Mouse (Mus musculus) testis, adult 2 months (tissue): ENCODE data around the gene Fam83c. TPM values are rescaled to one million over a fixed set of nuclear protein-coding genes. Genes with fewer than 3 reads are reported as not detected.

Experiments
- H3K27ac ChIP-seq: fragments of 200-500 bp; 2 replicates; pipeline ENCODE4 v1.5.1; 2012; ENCODE audit warnings: low read depth, low read length; ENCODE audit not compliant: control insufficient read depth, insufficient read depth
- H3K27me3 ChIP-seq: fragments of 200-500 bp; 2 replicates; pipeline ENCODE4 v1.6.1; 2012; ENCODE audit warnings: mild to moderate bottlenecking, low read length, moderate library complexity; ENCODE audit not compliant: control insufficient read depth, insufficient read depth
- H3K36me3 ChIP-seq: fragments of 200-500 bp; 2 replicates; pipeline ENCODE4 v1.6.1; 2012; ENCODE audit warnings: mild to moderate bottlenecking, low read length; ENCODE audit not compliant: control insufficient read depth, insufficient read depth
- H3K4me1 ChIP-seq: fragments of 200-500 bp; 2 replicates; pipeline ENCODE4 v1.6.1; 2012; ENCODE audit warnings: low read length; ENCODE audit not compliant: control insufficient read depth, insufficient read depth
- H3K4me3 ChIP-seq: fragments of 200-500 bp; 2 replicates; pipeline ENCODE4 v1.5.1; 2012; ENCODE audit warnings: low read depth, mild to moderate bottlenecking, low read length, moderate library complexity, mixed read lengths; ENCODE audit not compliant: control insufficient read depth
- CTCF ChIP-seq: fragments of 200-500 bp; IDR thresholded peaks from 2 replicates; pipeline ENCODE4 v1.5.1; 2012; ENCODE audit warnings: low read depth, mild to moderate bottlenecking, inconsistent platforms, low read length, moderate library complexity; ENCODE audit not compliant: control insufficient read depth, insufficient read depth, insufficient replicate concordance
- POLR2A ChIP-seq: fragments of 200-500 bp; IDR thresholded peaks from 2 replicates; pipeline ENCODE4 v1.6.1; 2012; ENCODE audit warnings: low read depth, mild to moderate bottlenecking, inconsistent platforms, low read length, moderate library complexity; ENCODE audit not compliant: control insufficient read depth
- polyA plus RNA-seq: library from polyadenylated mRNA; depleted of rRNA; stranded (reverse); fragments of >200 nt; gene quantifications from 2 replicates; pipeline ENCODE4 v1.2.3, GENCODE M21; 2012

Gene Fam83c
- polyA plus RNA-seq, 1 experiment = not detected

- TF ChIP-seq POLR2A (no peak), CTCF (no peak)
Observed at GRCm38 (mm10) chr2:155868320-155868719, 33.7 kb upstream of the Fam83c start.

GRCm38 (mm10) chr2:155863301-155863867 lies 28.7 kb upstream of the Fam83c start:
- Histone ChIP-seq H3K36me3 (no peaks in the 10 kb centered on the region), H3K4me1 (no peaks in the 10 kb centered on the region), H3K27ac (no peak overlapping the region), H3K27me3 (no peaks in the 10 kb centered on the region), H3K4me3 (no peak overlapping the region)
- no peak for TF ChIP-seq POLR2A
- TF ChIP-seq CTCF = no peak

More at GRCm38 (mm10) chr2:155868320-155868719, 33.7 kb upstream of the Fam83c start:
- no peak overlapping the region for H3K4me3 ChIP-seq
- H3K4me1 ChIP-seq = no peaks in the 10 kb centered on the region
- H3K27me3 ChIP-seq = no peaks in the 10 kb centered on the region
- no peaks in the 10 kb centered on the region; the same call in 1 of the 2 replicates for H3K36me3 ChIP-seq
- no peak overlapping the region for H3K27ac ChIP-seq

- no peak overlapping the region for H3K4me3 ChIP-seq
- no peak overlapping the region for H3K27ac ChIP-seq
- H3K4me1 ChIP-seq = no peaks in the 10 kb centered on the region
- no peaks in the 10 kb centered on the region for H3K36me3 ChIP-seq
- H3K27me3 ChIP-seq = no peaks in the 10 kb centered on the region
- TF ChIP-seq POLR2A (no peak), CTCF (no peak)
Observed at GRCm38 (mm10) chr2:155862573-155863300, 28.1 kb upstream of the Fam83c start.

GRCm38 (mm10) chr2:155861581-155861980 lies 26.9 kb upstream of the Fam83c start:
- no peaks in the 10 kb centered on the region for H3K4me1 ChIP-seq
- no peaks in the 10 kb centered on the region for H3K27me3 ChIP-seq
- H3K27ac ChIP-seq = no peak overlapping the region
- TF ChIP-seq CTCF = no peak
- no peak for TF ChIP-seq POLR2A
- H3K36me3 ChIP-seq = no peaks in the 10 kb centered on the region
- H3K4me3 ChIP-seq = no peak overlapping the region

- Histone ChIP-seq H3K4me1 (no peaks in the 10 kb centered on the region), H3K4me3 (no peak overlapping the region), H3K27ac (no peak overlapping the region), H3K36me3 (no peaks in the 10 kb centered on the region), H3K27me3 (no peaks in the 10 kb centered on the region)
- TF ChIP-seq CTCF (no peak), POLR2A (no peak)
Observed at GRCm38 (mm10) chr2:155860102-155860501, 25.4 kb upstream of the Fam83c start.

GRCm38 (mm10) chr2:155852536-155852935 lies 17.9 kb upstream of the Fam83c start:
- Histone ChIP-seq H3K27me3 (no peaks in the 10 kb centered on the region), H3K4me3 (no peak overlapping the region), H3K4me1 (no peaks in the 10 kb centered on the region), H3K36me3 (no peaks in the 10 kb centered on the region), H3K27ac (no peak overlapping the region)
- no peak for TF ChIP-seq CTCF
- no peak for TF ChIP-seq POLR2A

GRCm38 (mm10) chr2:155850120-155850519 lies 15.5 kb upstream of the Fam83c start:
- Histone ChIP-seq H3K36me3 (no peaks in the 10 kb centered on the region; the same call in 1 of the 2 replicates), H3K27me3 (no peaks in the 10 kb centered on the region), H3K4me1 (no peaks in the 10 kb centered on the region), H3K4me3 (no peak overlapping the region), H3K27ac (no peak overlapping the region)
- TF ChIP-seq CTCF = no peak

- H3K27me3 ChIP-seq = no peaks in the 10 kb centered on the region
- no peak overlapping the region for H3K4me3 ChIP-seq
- no peaks in the 10 kb centered on the region for H3K4me1 ChIP-seq
- TF ChIP-seq POLR2A = no peak
- TF ChIP-seq CTCF = no peak
- no peak overlapping the region for H3K27ac ChIP-seq
- H3K36me3 ChIP-seq = no peaks in the 10 kb centered on the region; the same call in 1 of the 2 replicates
Observed at GRCm38 (mm10) chr2:155849464-155849863, 14.8 kb upstream of the Fam83c start.
